Mouse (Mus musculus) left cerebral cortex, adult 18-20 months (tissue): ENCODE measurements around the gene Slc25a53. TPM values are rescaled to one million over a fixed set of nuclear protein-coding genes. Genes with fewer than 3 reads are reported as not detected.
A peak's percentile ranks its signal among the peaks of the same experiment; 100 is the strongest.
"Not testable (repeated sequence)": the region's sequence is repeated elsewhere in the genome, so short reads cannot be mapped to it uniquely, and the experiment has no call there.

Experiments used
- DNase-seq, 2 experiments: peaks; one replicate each; pipeline ENCODE4 v3.0.0; 2021 to 2022; ENCODE audit warnings: low spot score in 2 of 2, mixed read lengths in 1 of 2
- total RNA-seq, 2 experiments: library from RNA; stranded (reverse); gene quantifications; 2 replicates each; pipeline ENCODE4 v1.2.3; 2021

Slc25a53 gene
- total RNA-seq, 2 experiments from 2014 or later, result 21.9 to 28.6 TPM

- not testable (repeated sequence) for DNase-seq
Measured at GRCm38 (mm10) chrX:136975397-136975796, 62.7 kb downstream of the Slc25a53 start, which contains the start of gene Tmsb15b2. Gene Tmsb15b2, minus strand, starts transcription at chrX:136975497.

- peak in 1 of 2 experiments; percentile 9 for DNase-seq
Measured at GRCm38 (mm10) chrX:136959688-136960087, 78.4 kb downstream of the Slc25a53 start.

GRCm38 (mm10) chrX:136958300-136958699, 79.8 kb downstream of the Slc25a53 start:
- not testable (repeated sequence) for DNase-seq

GRCm38 (mm10) chrX:136957583-136958279, 80.4 kb downstream of the Slc25a53 start:
- DNase-seq, result peak; percentile 52 to 84

DNA sequence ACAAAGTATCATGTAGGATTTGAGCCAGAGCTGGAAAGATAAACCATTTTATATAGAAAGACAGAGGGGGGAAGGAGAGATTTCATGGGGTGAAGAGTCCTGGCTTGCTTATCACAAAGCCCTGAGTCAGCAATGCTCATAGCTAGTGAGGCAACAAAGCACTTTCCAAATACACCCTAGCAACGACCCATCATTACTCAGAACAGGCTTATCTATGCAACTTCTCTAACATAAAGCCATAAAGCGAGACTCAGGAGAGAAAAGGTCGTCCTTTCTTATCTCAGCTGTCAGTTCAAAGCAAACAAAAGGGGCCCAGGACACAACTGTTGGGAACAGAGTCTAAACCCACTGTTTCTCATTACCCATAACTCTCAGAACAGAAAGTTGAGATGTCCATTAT, 100.1 kb downstream of the Slc25a53 start:
- DNase-seq, result no peak

Other genes starting within 250 kb of the Slc25a53 start
- gene Plp1, start 215.6 kb downstream of the Slc25a53 start, total RNA-seq, result 100 to 1,000 TPM; 310 to 451 TPM
- 10 to 100 TPM; 16.4 to 20.9 TPM for gene Rab9b, start 169.5 kb downstream of the Slc25a53 start, total RNA-seq
- not detected for gene H2bfm, start 111.0 kb downstream of the Slc25a53 start, total RNA-seq
- 10 to 100 TPM; 14.5 to 18.9 TPM for gene Tmsb15b2, start 62.8 kb downstream of the Slc25a53 start, total RNA-seq
- 1 to 10 TPM; 1.2 to 4.0 TPM for gene Tmsb15l, start 61.4 kb downstream of the Slc25a53 start, total RNA-seq
- gene Tmsb15b1, start 61.4 kb downstream of the Slc25a53 start, total RNA-seq, result 10 to 100 TPM in 1 of 2 experiments, 1 to 10 TPM in 1; 5.1 to 13.6 TPM
- gene Zcchc18, start 45.1 kb downstream of the Slc25a53 start, total RNA-seq, result 100 to 1,000 TPM; 273 to 298 TPM
- 10 to 100 TPM; 10.1 to 10.5 TPM for gene Fam199x, start 11.3 kb upstream of the Slc25a53 start, total RNA-seq
- gene Esx1, start 83.8 kb upstream of the Slc25a53 start, total RNA-seq, result not detected